Mouse (Mus musculus) intestine, postnatal 0 days (tissue): ENCODE measurements around the gene 1600002K03Rik. TPM values are rescaled to one million over a fixed set of nuclear protein-coding genes. Genes with fewer than 3 reads are reported as not detected.

Experiments
- ATAC-seq: fragments of 200-750 bp; cut with Nextera tagmentation; 2 replicates; pipeline ENCODE4 v1.8.0; 2017; ENCODE audit warnings: mild to moderate bottlenecking, moderate TSS enrichment, moderate library complexity
- H3K27ac ChIP-seq: fragments of 300-500 bp; sonication (generic); 2 replicates; pipeline ENCODE4 v1.5.1; 2014; ENCODE audit warnings: mild to moderate bottlenecking, low read depth, low read length, moderate library complexity
- H3K27me3 ChIP-seq: fragments of 300-500 bp; sonication (generic); replicated peaks from 2 replicates; pipeline ENCODE4 v1.6.1; 2014; ENCODE audit warnings: low read length, mixed read lengths; ENCODE audit not compliant: control insufficient read depth, insufficient read depth
- H3K36me3 ChIP-seq: fragments of 300-500 bp; sonication (generic); 2 replicates; pipeline ENCODE4 v1.6.1; 2014; ENCODE audit warnings: mild to moderate bottlenecking, moderate library complexity; ENCODE audit not compliant: control insufficient read depth, insufficient read depth
- H3K4me1 ChIP-seq: fragments of 300-500 bp; sonication (generic); replicated peaks from 2 replicates; pipeline ENCODE4 v1.6.1; 2014; ENCODE audit warnings: antibody characterized with exemption, low read length, mixed read lengths; ENCODE audit not compliant: control insufficient read depth, insufficient read depth
- H3K4me2 ChIP-seq: fragments of 300-500 bp; sonication (generic); replicated peaks from 2 replicates; pipeline ENCODE4 v1.6.1; 2014; ENCODE audit warnings: low read depth, mild to moderate bottlenecking, moderate library complexity
- H3K4me3 ChIP-seq: fragments of 300-500 bp; sonication (generic); 2 replicates; pipeline ENCODE4 v1.5.1; 2014; ENCODE audit warnings: low read depth, low read length
- H3K9ac ChIP-seq: fragments of 300-500 bp; sonication (generic); 2 replicates; pipeline ENCODE4 v1.6.1; 2014; ENCODE audit warnings: mild to moderate bottlenecking, low read depth, low read length
- H3K9me3 ChIP-seq: fragments of 300-500 bp; sonication (generic); 2 replicates; pipeline ENCODE4 v1.6.1; 2016; ENCODE audit warnings: mixed run types; ENCODE audit not compliant: control insufficient read depth
- CTCF ChIP-seq: sonication (generic); IDR thresholded peaks from 2 replicates; pipeline ENCODE4 v1.5.1; 2016; ENCODE audit warnings: low read depth, mild to moderate bottlenecking, control low read depth, antibody characterized with exemption, moderate library complexity
- WGBS: fragments of 180-500 bp; shearing (Covaris S2); extraction: QIAGEN DNeasy Blood & Tissue Kit; methylation state at CpG from one replicate; pipeline ENCODE4 v1.1.7; 2014; 5-methylcytosine and 5-hydroxymethylcytosine counted together
- polyA plus RNA-seq: library from polyadenylated mRNA; unstranded; fragments of >200 nt; fragmentation: Nextera tagmentation; extraction: Ambion mirVana; gene quantifications from 2 replicates; pipeline ENCODE4 v1.2.1, GENCODE M21; 2015

1600002K03Rik gene
- 12.7 and 13.9 TPM in 2 replicates for polyA plus RNA-seq

- Histone ChIP-seq H3K27ac (peak within 1 kb of the TSS; percentile 83), H3K27me3 (no peaks in the 10 kb centered on the region), H3K4me1 (no peaks in the 10 kb centered on the region), H3K4me3 (peak within 1 kb of the TSS; percentile 45), H3K9me3 (no peaks in the 10 kb centered on the region), H3K36me3 (peaks cover 34% of the 10 kb centered on the region), H3K9ac (peak within 1 kb of the TSS; percentile 24), H3K4me2 (peak within 1 kb of the TSS; percentile 63)
- no peak for TF ChIP-seq CTCF
- WGBS: 7% methylated on average over 35 of the region's 35 CpGs
- ATAC-seq: peak; percentile 68
These were observed at the start of gene 1600002K03Rik for GRCm38 (mm10) chr10:80172527-80173292. Gene 1600002K03Rik (plus strand): TSS chr10:80172944.

- ATAC-seq: no peak
- no peak overlapping the region for H3K27ac ChIP-seq
- no peak for TF ChIP-seq CTCF
- no peaks in the 10 kb centered on the region for H3K9me3 ChIP-seq
- H3K4me1 ChIP-seq: no peaks in the 10 kb centered on the region
- no peak overlapping the region for H3K4me3 ChIP-seq
- H3K4me2 ChIP-seq: no peak overlapping the region
- 91% methylated on average over 9 of the region's 9 CpGs for WGBS
- H3K27me3 ChIP-seq: no peaks in the 10 kb centered on the region
- peaks cover 68% of the 10 kb centered on the region for H3K36me3 ChIP-seq
- no peak overlapping the region for H3K9ac ChIP-seq
These were observed 48.7 kb upstream of the 1600002K03Rik start for GRCm38 (mm10) chr10:80123932-80124562.

GRCm38 (mm10) chr10:80127920-80128319, 44.8 kb upstream of the 1600002K03Rik start:
- Histone ChIP-seq H3K4me2 (no peak overlapping the region), H3K4me1 (peaks cover 5% of the 10 kb centered on the region; the same call in 1 of the 2 replicates), H3K9ac (no peak overlapping the region), H3K36me3 (peaks cover 86% of the 10 kb centered on the region), H3K27me3 (no peaks in the 10 kb centered on the region), H3K9me3 (no peaks in the 10 kb centered on the region), H3K27ac (no peak overlapping the region), H3K4me3 (no peak overlapping the region)
- no peak for ATAC-seq
- TF ChIP-seq CTCF: no peak
- WGBS: 88% methylated on average over 8 of the region's 8 CpGs

GRCm38 (mm10) chr10:80129846-80130245, 42.9 kb upstream of the 1600002K03Rik start:
- TF ChIP-seq CTCF: no peak
- no peaks in the 10 kb centered on the region for H3K27me3 ChIP-seq
- H3K4me1 ChIP-seq: peaks cover 5% of the 10 kb centered on the region; the same call in 1 of the 2 replicates
- no peak overlapping the region for H3K4me3 ChIP-seq
- 79% methylated on average over 9 of the region's 9 CpGs for WGBS
- no peak overlapping the region; the same call in 1 of the 2 replicates for H3K27ac ChIP-seq
- no peaks in the 10 kb centered on the region for H3K9me3 ChIP-seq
- peak overlapping the region; percentile 21; the same call in 1 of the 2 replicates for H3K4me2 ChIP-seq
- no peak for ATAC-seq
- H3K36me3 ChIP-seq: peaks cover 75% of the 10 kb centered on the region
- H3K9ac ChIP-seq: no peak overlapping the region

- Histone ChIP-seq H3K36me3 (peaks cover 69% of the 10 kb centered on the region), H3K9ac (no peak overlapping the region), H3K4me3 (no peak overlapping the region), H3K27ac (no peak overlapping the region; the same call in none of the 2 replicates), H3K4me1 (peaks cover 5% of the 10 kb centered on the region; the same call in 1 of the 2 replicates), H3K9me3 (no peaks in the 10 kb centered on the region), H3K4me2 (peak overlapping the region; percentile 32), H3K27me3 (no peaks in the 10 kb centered on the region)
- peak; percentile 58 for TF ChIP-seq CTCF
- peak; percentile 67 for ATAC-seq
- 46% methylated on average over 18 of the region's 18 CpGs for WGBS
These were observed 42.2 kb upstream of the 1600002K03Rik start for GRCm38 (mm10) chr10:80130403-80131031.
